Mouse (Mus musculus) kidney, postnatal 0 days (tissue): ENCODE results near the gene Kcnn3. TPM values are rescaled to one million over a fixed set of nuclear protein-coding genes. Genes with fewer than 3 reads are reported as not detected.

ENCODE experiments used
- ATAC-seq: fragments of 200-750 bp; cut with Nextera tagmentation; replicated peaks from 2 replicates; pipeline ENCODE4 v1.8.0; 2017; ENCODE audit warnings: low read depth, moderate number of reproducible peaks, moderate TSS enrichment, moderate library complexity; ENCODE audit not compliant: low FRiP score
- DNase-seq: peaks from one replicate; pipeline ENCODE4 v3.0.0-alpha.2; 2016; ENCODE audit warnings: low spot score
- H3K27ac ChIP-seq: fragments of 300-500 bp; sonication (generic); 2 replicates; pipeline ENCODE4 v1.5.1; 2014; ENCODE audit warnings: mild to moderate bottlenecking
- H3K27me3 ChIP-seq: fragments of 300-500 bp; sonication (generic); 2 replicates; pipeline ENCODE4 v1.6.1; 2014; ENCODE audit warnings: low read length, mixed read lengths; ENCODE audit not compliant: insufficient read depth
- H3K36me3 ChIP-seq: fragments of 300-500 bp; sonication (generic); 2 replicates; pipeline ENCODE4 v1.6.1; 2014; ENCODE audit warnings: low read length, mixed read lengths; ENCODE audit not compliant: insufficient read depth
- H3K4me1 ChIP-seq: fragments of 300-500 bp; sonication (generic); replicated peaks from 2 replicates; pipeline ENCODE4 v1.6.1; 2014; ENCODE audit warnings: antibody characterized with exemption, low read length, mixed read lengths; ENCODE audit not compliant: insufficient read depth
- H3K4me2 ChIP-seq: fragments of 300-500 bp; sonication (generic); 2 replicates; pipeline ENCODE4 v1.6.1; 2014; ENCODE audit warnings: mild to moderate bottlenecking, low read length, moderate library complexity, mixed read lengths
- H3K4me3 ChIP-seq: fragments of 300-500 bp; sonication (generic); replicated peaks from 2 replicates; pipeline ENCODE4 v1.5.1; 2014; ENCODE audit warnings: low read depth, low read length
- H3K9ac ChIP-seq: fragments of 300-500 bp; sonication (generic); 2 replicates; pipeline ENCODE4 v1.6.1; 2014; ENCODE audit warnings: low read depth, low read length
- H3K9me3 ChIP-seq: fragments of 300-500 bp; sonication (generic); replicated peaks from 2 replicates; pipeline ENCODE4 v1.6.1; 2016; ENCODE audit warnings: low read length, inconsistent platforms, mixed read lengths
- CTCF ChIP-seq: IDR thresholded peaks from 2 replicates; pipeline ENCODE4 v1.5.1; 2016; ENCODE audit warnings: antibody characterized with exemption, low read depth, mild to moderate bottlenecking, moderate library complexity
- WGBS: fragments of 180-500 bp; shearing (Covaris S2); extraction: QIAGEN DNeasy Blood & Tissue Kit; methylation state at CpG from one replicate; pipeline ENCODE4 v1.1.7; 2014; 5-methylcytosine and 5-hydroxymethylcytosine counted together
- polyA plus RNA-seq: library from polyadenylated mRNA; unstranded; fragments of >200 nt; fragmentation: Nextera tagmentation; extraction: Ambion mirVana; gene quantifications from 2 replicates; pipeline ENCODE4 v1.2.1, GENCODE M21; 2015

The Kcnn3 gene
- polyA plus RNA-seq, 1 experiment from 2014 or later, result 1.6 TPM

- TF ChIP-seq CTCF, result no peak
Measured at GRCm38 (mm10) chr3:89522450-89523128, 2.6 kb downstream of the Kcnn3 start.

DNA sequence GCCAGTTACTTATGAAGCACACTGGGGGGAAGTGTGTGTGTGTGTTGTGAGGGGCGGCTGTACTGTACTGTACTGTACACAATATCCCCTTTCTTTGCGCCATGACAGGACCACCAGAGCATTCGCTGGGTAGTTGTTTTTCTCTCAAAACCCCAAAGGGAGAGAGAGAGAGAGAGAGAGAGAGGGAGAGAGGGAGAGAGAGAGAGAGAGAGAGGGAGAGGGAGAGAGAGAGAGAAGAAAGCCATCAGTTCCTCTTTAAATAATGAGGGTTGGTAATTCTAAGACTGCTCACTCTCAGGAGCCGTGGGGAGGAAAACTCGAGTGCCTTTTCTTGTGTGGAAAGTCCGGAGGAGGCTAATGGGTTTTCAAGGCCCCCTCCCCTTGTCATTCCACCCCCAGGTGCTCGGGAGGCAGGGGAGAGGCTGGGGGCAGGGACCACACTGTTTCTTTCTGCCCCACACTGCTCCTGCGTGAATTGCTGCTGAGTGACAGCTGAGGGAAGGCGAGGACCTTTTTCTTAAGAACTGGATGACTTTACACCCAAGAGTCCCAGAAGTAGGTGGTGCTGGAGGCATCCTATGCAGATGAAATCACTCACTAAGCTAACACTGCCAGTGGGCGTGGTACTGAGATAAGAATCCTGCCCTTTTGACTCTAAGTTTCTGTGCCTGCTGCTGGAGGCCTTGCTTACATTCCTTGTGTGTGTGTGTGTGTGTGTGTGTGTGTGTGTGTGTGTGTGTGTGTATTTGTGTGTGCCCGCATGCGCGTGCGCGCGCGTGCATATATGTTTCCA lies 6.5 kb downstream of the Kcnn3 start:
- no peak overlapping the region for H3K9ac ChIP-seq
- H3K4me1 ChIP-seq, result peaks cover 11% of the 10 kb centered on the region; the same call in 1 of the 2 replicates
- no peak overlapping the region for H3K27ac ChIP-seq
- DNase-seq (no peak), ATAC-seq (no peak)
- no peaks in the 10 kb centered on the region for H3K9me3 ChIP-seq
- no peaks in the 10 kb centered on the region for H3K36me3 ChIP-seq
- H3K4me2 ChIP-seq, result no peak overlapping the region
- no peak for TF ChIP-seq CTCF
- H3K4me3 ChIP-seq, result no peak overlapping the region
- no peaks in the 10 kb centered on the region; the same call in 1 of the 2 replicates for H3K27me3 ChIP-seq
- WGBS, result 60% methylated on average over 17 of the region's 17 CpGs

More at GRCm38 (mm10) chr3:89522450-89523128, 2.6 kb downstream of the Kcnn3 start:
- Histone ChIP-seq H3K27ac (no peak overlapping the region), H3K27me3 (no peaks in the 10 kb centered on the region; the same call in 1 of the 2 replicates), H3K36me3 (no peaks in the 10 kb centered on the region), H3K9ac (no peak overlapping the region), H3K4me2 (peak overlapping the region; percentile 84), H3K9me3 (no peaks in the 10 kb centered on the region), H3K4me1 (peaks cover 23% of the 10 kb centered on the region; the same call in 1 of the 2 replicates), H3K4me3 (no peak overlapping the region)
- 41% methylated on average over 6 of the region's 6 CpGs for WGBS
- DNase-seq (peak; percentile 38), ATAC-seq (no peak)

GRCm38 (mm10) chr3:89529796-89530195 lies 9.8 kb downstream of the Kcnn3 start:
- ATAC-seq, result no peak
- H3K27ac ChIP-seq, result no peak overlapping the region
- no peaks in the 10 kb centered on the region for H3K9me3 ChIP-seq
- DNase-seq, result peak; percentile 21
- no peaks in the 10 kb centered on the region for H3K27me3 ChIP-seq
- no peak overlapping the region for H3K9ac ChIP-seq
- no peaks in the 10 kb centered on the region for H3K4me1 ChIP-seq
- no peaks in the 10 kb centered on the region for H3K36me3 ChIP-seq
- 83% methylated on average over 3 of the region's 3 CpGs for WGBS
- TF ChIP-seq CTCF, result peak; percentile 63
- H3K4me3 ChIP-seq, result no peak overlapping the region
- no peak overlapping the region for H3K4me2 ChIP-seq

DNA sequence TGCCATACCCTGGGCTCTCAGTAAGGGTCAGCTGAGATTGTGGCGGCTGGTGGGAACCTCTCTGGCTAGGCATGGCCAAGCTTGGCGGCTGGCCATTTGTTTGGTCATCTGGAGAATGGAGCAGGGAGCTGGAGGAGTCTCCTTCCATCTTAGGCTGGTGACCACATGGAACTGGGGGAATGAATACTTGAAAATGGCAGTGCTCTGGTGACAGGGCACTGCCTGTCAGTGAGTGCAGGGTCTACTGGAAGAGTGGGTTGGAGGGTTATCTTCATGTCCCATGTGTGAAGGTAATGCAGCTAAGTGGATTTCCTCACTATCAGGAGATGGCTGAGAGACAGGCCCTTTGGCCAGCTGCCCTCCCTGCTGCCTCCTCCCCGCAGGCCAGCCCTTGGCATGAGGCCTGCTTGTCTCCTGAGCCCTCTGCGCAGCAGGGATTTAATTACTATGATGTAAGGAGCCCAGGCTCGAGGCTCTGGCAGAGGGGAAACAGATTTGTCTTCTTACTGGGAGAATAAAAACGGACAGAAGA lies 14.7 kb downstream of the Kcnn3 start:
- no peaks in the 10 kb centered on the region for H3K9me3 ChIP-seq
- DNase-seq, result peak; percentile 29
- 23% methylated on average over 6 of the region's 6 CpGs for WGBS
- H3K4me3 ChIP-seq, result no peak overlapping the region
- H3K27me3 ChIP-seq, result no peaks in the 10 kb centered on the region
- no peaks in the 10 kb centered on the region for H3K4me1 ChIP-seq
- ATAC-seq, result no peak
- no peak overlapping the region for H3K4me2 ChIP-seq
- H3K36me3 ChIP-seq, result no peaks in the 10 kb centered on the region
- H3K27ac ChIP-seq, result no peak overlapping the region
- no peak for TF ChIP-seq CTCF
- no peak overlapping the region for H3K9ac ChIP-seq

- H3K9me3 ChIP-seq, result no peaks in the 10 kb centered on the region
- ATAC-seq, result no peak
- 98% methylated on average over 2 of the region's 2 CpGs for WGBS
Measured at GRCm38 (mm10) chr3:89535147-89535546, 15.2 kb downstream of the Kcnn3 start.

GRCm38 (mm10) chr3:89539036-89539739 lies 19.2 kb downstream of the Kcnn3 start:
- 76% methylated on average over 10 of the region's 10 CpGs for WGBS
- Histone ChIP-seq H3K4me1 (no peaks in the 10 kb centered on the region), H3K4me3 (no peak overlapping the region), H3K36me3 (no peaks in the 10 kb centered on the region), H3K27me3 (no peaks in the 10 kb centered on the region), H3K9ac (no peak overlapping the region), H3K9me3 (no peaks in the 10 kb centered on the region), H3K27ac (no peak overlapping the region), H3K4me2 (no peak overlapping the region)
- no peak for DNase-seq
- no peak for ATAC-seq
- TF ChIP-seq CTCF, result no peak

More at GRCm38 (mm10) chr3:89535147-89535546, 15.2 kb downstream of the Kcnn3 start:
- no peak overlapping the region for H3K4me2 ChIP-seq
- no peak overlapping the region for H3K9ac ChIP-seq
- DNase-seq, result no peak
- no peak for TF ChIP-seq CTCF
- no peaks in the 10 kb centered on the region for H3K4me1 ChIP-seq
- no peak overlapping the region for H3K4me3 ChIP-seq
- no peaks in the 10 kb centered on the region for H3K36me3 ChIP-seq
- H3K27me3 ChIP-seq, result no peaks in the 10 kb centered on the region
- no peak overlapping the region for H3K27ac ChIP-seq
